Mouse (Mus musculus) forebrain, embryonic 11.5 days (tissue): ENCODE data around the gene Rab36. TPM values are rescaled to one million over a fixed set of nuclear protein-coding genes. Genes with fewer than 3 reads are reported as not detected.

Source experiments
- ATAC-seq: fragments of 200-750 bp; cut with Nextera tagmentation; replicated peaks from 2 replicates; pipeline ENCODE4 v1.8.0; 2017; ENCODE audit warnings: moderate TSS enrichment; ENCODE audit not compliant: low FRiP score
- DNase-seq: peaks from one replicate; pipeline ENCODE4 v3.0.0-alpha.2; 2017; ENCODE audit warnings: low spot score
- H3K27ac ChIP-seq: fragments of 300-500 bp; sonication (generic); 2 replicates; pipeline ENCODE4 v1.5.1; 2014; ENCODE audit warnings: low read depth, low read length
- H3K27me3 ChIP-seq: fragments of 300-500 bp; sonication (generic); 2 replicates; pipeline ENCODE4 v1.6.1; 2014; ENCODE audit warnings: mild to moderate bottlenecking, low read length, mixed read lengths; ENCODE audit not compliant: control insufficient read depth, insufficient read depth
- H3K36me3 ChIP-seq: fragments of 300-500 bp; sonication (generic); 2 replicates; pipeline ENCODE4 v1.6.1; 2014; ENCODE audit warnings: mild to moderate bottlenecking, low read length, moderate library complexity, mixed read lengths; ENCODE audit not compliant: control insufficient read depth, insufficient read depth
- H3K4me1 ChIP-seq: fragments of 300-500 bp; sonication (generic); replicated peaks from 2 replicates; pipeline ENCODE4 v1.6.1; 2014; ENCODE audit warnings: low read length, mixed read lengths; ENCODE audit not compliant: control insufficient read depth, insufficient read depth
- H3K4me2 ChIP-seq: fragments of 300-500 bp; sonication (generic); 2 replicates; pipeline ENCODE4 v1.6.1; 2014; ENCODE audit warnings: low read depth, mild to moderate bottlenecking, low read length, moderate library complexity, mixed read lengths; ENCODE audit not compliant: severe bottlenecking
- H3K4me3 ChIP-seq: fragments of 300-500 bp; sonication (generic); 2 replicates; pipeline ENCODE4 v1.5.1; 2014; ENCODE audit warnings: low read depth, low read length
- H3K9ac ChIP-seq: fragments of 300-500 bp; sonication (generic); 2 replicates; pipeline ENCODE4 v1.6.1; 2014; ENCODE audit warnings: low read length
- H3K9me3 ChIP-seq: fragments of 300-500 bp; sonication (generic); 2 replicates; pipeline ENCODE4 v1.6.1; 2016; ENCODE audit warnings: low read length, mixed read lengths; ENCODE audit not compliant: control insufficient read depth
- WGBS: fragments of 180-500 bp; shearing (Covaris S2); extraction: QIAGEN DNeasy Blood & Tissue Kit; methylation state at CpG from one replicate; pipeline ENCODE4 v1.1.7; 2014; 5-methylcytosine and 5-hydroxymethylcytosine counted together
- polyA plus RNA-seq: library from polyadenylated mRNA; unstranded; fragments of >200 nt; fragmentation: Nextera tagmentation; extraction: Ambion mirVana; gene quantifications from 2 replicates; pipeline ENCODE4 v1.2.1, GENCODE M21; 2014

Gene Rab36
- polyA plus RNA-seq, 1 experiment from 2014 or later: 11.9 TPM

- Histone ChIP-seq H3K4me1 (no peaks in the 10 kb centered on the region), H3K27ac (no peak overlapping the region), H3K4me2 (no peak overlapping the region), H3K27me3 (no peaks in the 10 kb centered on the region), H3K9me3 (no peaks in the 10 kb centered on the region), H3K9ac (no peak overlapping the region), H3K36me3 (no peaks in the 10 kb centered on the region), H3K4me3 (no peak overlapping the region)
- WGBS: 81% methylated on average over 8 of the region's 8 CpGs
- ATAC-seq (no peak), DNase-seq (no peak)
Observed at GRCm38 (mm10) chr10:75052902-75053301, 16.0 kb downstream of the Rab36 start.

GRCm38 (mm10) chr10:75053655-75054054 lies 16.8 kb downstream of the Rab36 start:
- H3K36me3 ChIP-seq: no peaks in the 10 kb centered on the region
- H3K9ac ChIP-seq: no peak overlapping the region
- H3K4me3 ChIP-seq: no peak overlapping the region
- H3K27ac ChIP-seq: no peak overlapping the region
- H3K9me3 ChIP-seq: no peaks in the 10 kb centered on the region
- DNase-seq (no peak), ATAC-seq (no peak)
- no peak overlapping the region for H3K4me2 ChIP-seq
- no peaks in the 10 kb centered on the region for H3K27me3 ChIP-seq
- WGBS: 90% methylated on average over 4 of the region's 4 CpGs
- H3K4me1 ChIP-seq: 0 out of 2 replicates have a peak, but pooled peaks cover under 1% of the 10 kb centered on the region

GRCm38 (mm10) chr10:75054125-75054524 lies 17.3 kb downstream of the Rab36 start:
- H3K36me3 ChIP-seq: no peaks in the 10 kb centered on the region
- H3K4me3 ChIP-seq: no peak overlapping the region
- H3K27ac ChIP-seq: no peak overlapping the region
- no peaks in the 10 kb centered on the region for H3K9me3 ChIP-seq
- 88% methylated on average over 6 of the region's 6 CpGs for WGBS
- no peak overlapping the region for H3K4me2 ChIP-seq
- H3K27me3 ChIP-seq: no peaks in the 10 kb centered on the region
- ATAC-seq: no peak
- DNase-seq: no peak
- no peak overlapping the region for H3K9ac ChIP-seq
- 0 out of 2 replicates have a peak, but pooled peaks cover 3% of the 10 kb centered on the region for H3K4me1 ChIP-seq

GRCm38 (mm10) chr10:75055672-75056071 lies 18.8 kb downstream of the Rab36 start:
- no peak overlapping the region for H3K9ac ChIP-seq
- H3K27me3 ChIP-seq: no peaks in the 10 kb centered on the region
- DNase-seq (no peak), ATAC-seq (no peak)
- no peak overlapping the region for H3K27ac ChIP-seq
- WGBS: 67% methylated on average over 5 of the region's 5 CpGs
- no peaks in the 10 kb centered on the region for H3K36me3 ChIP-seq
- no peak overlapping the region for H3K4me2 ChIP-seq
- 0 out of 2 replicates have a peak, but pooled peaks cover 6% of the 10 kb centered on the region for H3K4me1 ChIP-seq
- H3K4me3 ChIP-seq: no peak overlapping the region
- H3K9me3 ChIP-seq: no peaks in the 10 kb centered on the region

- DNase-seq (no peak), ATAC-seq (no peak)
- H3K36me3 ChIP-seq: no peaks in the 10 kb centered on the region
- H3K27ac ChIP-seq: no peak overlapping the region
- 11% methylated on average over 4 of the region's 4 CpGs for WGBS
- 0 out of 2 replicates have a peak, but pooled peaks cover 6% of the 10 kb centered on the region for H3K4me1 ChIP-seq
- H3K4me3 ChIP-seq: no peak overlapping the region
- H3K27me3 ChIP-seq: no peaks in the 10 kb centered on the region
- H3K9ac ChIP-seq: no peak overlapping the region
- H3K4me2 ChIP-seq: no peak overlapping the region
- no peaks in the 10 kb centered on the region for H3K9me3 ChIP-seq
Observed at GRCm38 (mm10) chr10:75056255-75056654, 19.4 kb downstream of the Rab36 start.

GRCm38 (mm10) chr10:75058336-75058735 lies 21.5 kb downstream of the Rab36 start:
- Histone ChIP-seq H3K4me1 (peaks cover 15% of the 10 kb centered on the region), H3K27me3 (no peaks in the 10 kb centered on the region), H3K9me3 (no peaks in the 10 kb centered on the region), H3K36me3 (no peaks in the 10 kb centered on the region), H3K9ac (no peak overlapping the region), H3K4me3 (no peak overlapping the region), H3K27ac (no peak overlapping the region), H3K4me2 (no peak overlapping the region)
- DNase-seq (no peak), ATAC-seq (no peak)
- WGBS: 81% methylated on average over 8 of the region's 8 CpGs

GRCm38 (mm10) chr10:75058761-75059395 lies 22.0 kb downstream of the Rab36 start:
- ATAC-seq (no peak), DNase-seq (peak; percentile 69)
- no peak overlapping the region for H3K4me3 ChIP-seq
- H3K9me3 ChIP-seq: no peaks in the 10 kb centered on the region
- peaks cover 20% of the 10 kb centered on the region for H3K4me1 ChIP-seq
- no peaks in the 10 kb centered on the region for H3K27me3 ChIP-seq
- H3K4me2 ChIP-seq: 0 out of 2 replicates have a peak overlapping the region, but pooled peaks have one; percentile 2
- H3K36me3 ChIP-seq: no peaks in the 10 kb centered on the region
- no peak overlapping the region for H3K9ac ChIP-seq
- 14% methylated on average over 9 of the region's 9 CpGs for WGBS
- no peak overlapping the region for H3K27ac ChIP-seq

GRCm38 (mm10) chr10:75059396-75059795 lies 22.5 kb downstream of the Rab36 start:
- under 1% methylated on average over 11 of the region's 11 CpGs for WGBS
- H3K27me3 ChIP-seq: no peaks in the 10 kb centered on the region
- DNase-seq: peak; percentile 76
- H3K4me1 ChIP-seq: peaks cover 23% of the 10 kb centered on the region
- no peaks in the 10 kb centered on the region for H3K9me3 ChIP-seq
- H3K9ac ChIP-seq: no peak overlapping the region
- peak overlapping the region; percentile 81; the same call in 1 of the 2 replicates for H3K4me2 ChIP-seq
- H3K4me3 ChIP-seq: no peak overlapping the region; the same call in 1 of the 2 replicates
- ATAC-seq: peak; percentile 29; the same call in 1 of the 2 replicates
- H3K27ac ChIP-seq: no peak overlapping the region
- H3K36me3 ChIP-seq: no peaks in the 10 kb centered on the region; the same call in 1 of the 2 replicates
